Mouse (Mus musculus) ES-E14 (cell line): ENCODE measurements around the gene Chchd10. TPM values are rescaled to one million over a fixed set of nuclear protein-coding genes. Genes with fewer than 3 reads are reported as not detected.
A peak's percentile ranks its signal among the peaks of the same experiment; 100 is the strongest.

Source experiments
- DNase-seq: peaks from one replicate; pipeline ENCODE4 v3.0.0-alpha.2; 2013; ENCODE audit warnings: low read depth, low spot score
- H3K27ac ChIP-seq: 2 replicates; pipeline ENCODE4 v1.5.1; 2012; ENCODE audit warnings: low read depth, mild to moderate bottlenecking, low read length, moderate library complexity, mixed read lengths; ENCODE audit not compliant: poor library complexity, insufficient read depth, severe bottlenecking
- H3K36me3 ChIP-seq: 2 replicates; pipeline ENCODE4 v1.6.1; 2012; ENCODE audit warnings: mild to moderate bottlenecking, low read length, moderate library complexity, mixed read lengths; ENCODE audit not compliant: control insufficient read depth, poor library complexity, insufficient read depth, severe bottlenecking
- H3K4me1 ChIP-seq, 2 experiments: fragments of 150-350 bp in 1 of 2; sonication (generic) in 1 of 2; 2 replicates each; pipeline ENCODE4 v1.6.1; 2012; ENCODE audit warnings: low read length in 2 of 2, mild to moderate bottlenecking in 1 of 2, mixed read lengths in 1 of 2; ENCODE audit not compliant: control insufficient read depth in 2 of 2, insufficient read depth in 2 of 2, poor library complexity in 1 of 2
- H3K4me3 ChIP-seq, 2 experiments: fragments of 150-350 bp in 1 of 2; sonication (generic) in 1 of 2; 2 replicates each; pipeline ENCODE4 v1.5.1; 2012; ENCODE audit warnings: low read length in 2 of 2, low read depth in 1 of 2, mild to moderate bottlenecking in 1 of 2, mixed read lengths in 1 of 2; ENCODE audit not compliant: insufficient read depth in 1 of 2, poor library complexity in 1 of 2, severe bottlenecking in 1 of 2
- H3K9ac ChIP-seq: 2 replicates; pipeline ENCODE4 v1.6.1; 2012; ENCODE audit warnings: low read depth, mild to moderate bottlenecking, low read length, mixed read lengths; ENCODE audit not compliant: poor library complexity, insufficient read depth, severe bottlenecking
- H3K9me3 ChIP-seq: fragments of 150-350 bp; sonication (generic); 2 replicates; pipeline ENCODE4 v1.6.1; 2012; ENCODE audit warnings: low read depth, mild to moderate bottlenecking, low read length; ENCODE audit not compliant: control insufficient read depth, insufficient read depth
- CHD2 ChIP-seq: IDR thresholded peaks from 2 replicates; pipeline ENCODE4 v1.6.1; 2014; ENCODE audit warnings: mild to moderate bottlenecking, low read depth, low read length, inconsistent platforms
- HCFC1 ChIP-seq: IDR thresholded peaks from 2 replicates; pipeline ENCODE4 v1.6.1; 2012; ENCODE audit warnings: low read length, inconsistent platforms, borderline replicate concordance; ENCODE audit not compliant: insufficient read depth
- MAFK ChIP-seq: IDR thresholded peaks from 2 replicates; pipeline ENCODE4 v1.6.1; 2014; ENCODE audit warnings: mild to moderate bottlenecking, low read depth, low read length, inconsistent platforms; ENCODE audit not compliant: insufficient read depth
- ZC3H11A ChIP-seq: IDR thresholded peaks from 2 replicates; pipeline ENCODE4 v1.6.1; 2012; ENCODE audit warnings: low read depth, mild to moderate bottlenecking, inconsistent platforms, low read length, borderline replicate concordance
- ZNF384 ChIP-seq: IDR thresholded peaks from 2 replicates; pipeline ENCODE4 v1.6.1; 2012; ENCODE audit warnings: low read depth, low read length, inconsistent platforms
- in situ Hi-C, 2 experiments: fragments of 600-800 bp; cut with MboI; formaldehyde crosslinking; loops; one replicate each; pipeline ENCODE4 v1.15.1; 2025; ENCODE audit warnings: low sequenced_read_pairs in 2 of 2, inconsistent platforms in 1 of 2; ENCODE audit not compliant: unreplicated experiment in 2 of 2
- total RNA-seq: library from RNA; depleted of rRNA; stranded (reverse); fragments of 300-350 nt; gene quantifications from 2 replicates; pipeline ENCODE4 v1.2.3, GENCODE M21; 2012

Gene Chchd10
- total RNA-seq, 1 experiment: 435 TPM

DNA sequence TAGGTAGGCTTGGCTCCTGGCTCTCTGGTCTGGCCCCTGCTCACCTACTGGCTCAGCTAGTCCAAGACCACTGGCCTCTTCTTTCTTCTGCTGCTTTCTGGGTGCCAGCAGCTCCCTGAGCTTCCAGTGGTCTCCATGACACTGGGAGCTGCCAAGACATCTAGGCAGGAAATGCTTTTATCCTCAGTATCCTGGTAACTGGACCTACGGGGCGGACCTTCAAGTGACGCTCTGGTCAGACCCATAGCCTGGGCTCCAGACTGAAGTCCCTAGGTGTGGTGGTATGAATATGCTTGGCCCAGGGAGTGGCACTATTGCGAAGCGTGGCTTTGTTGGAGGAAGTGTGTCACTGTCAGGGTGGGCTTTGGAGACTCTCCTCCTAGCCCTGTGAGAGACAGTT is 7.6 kb downstream of the Chchd10 start, which contains the start of gene Gm867:
Gm867 (minus strand) TSS at position 153 of the 400 bp plus-strand sequence.
- in situ Hi-C loops: no loop called here
- peaks cover 21% of the 10 kb centered on the region for H3K36me3 ChIP-seq
- peak within 1 kb of the TSS; percentile 85 for H3K27ac ChIP-seq
- H3K4me1 ChIP-seq: peaks cover 3 to 31% of the 10 kb centered on the region in 2 experiments; a peak in 3 of 4 replicates
- peak within 1 kb of the TSS; percentile 68; the same call in 1 of the 2 replicates for H3K9ac ChIP-seq
- H3K9me3 ChIP-seq: no peaks in the 10 kb centered on the region
- H3K4me3 ChIP-seq: peak within 1 kb of the TSS; percentile 3 to 47
- DNase-seq: no peak
- TF ChIP-seq MAFK: no peak
- no peak for TF ChIP-seq CHD2
- no peak for TF ChIP-seq HCFC1
- TF ChIP-seq ZNF384: no peak
- TF ChIP-seq ZC3H11A: no peak

DNA sequence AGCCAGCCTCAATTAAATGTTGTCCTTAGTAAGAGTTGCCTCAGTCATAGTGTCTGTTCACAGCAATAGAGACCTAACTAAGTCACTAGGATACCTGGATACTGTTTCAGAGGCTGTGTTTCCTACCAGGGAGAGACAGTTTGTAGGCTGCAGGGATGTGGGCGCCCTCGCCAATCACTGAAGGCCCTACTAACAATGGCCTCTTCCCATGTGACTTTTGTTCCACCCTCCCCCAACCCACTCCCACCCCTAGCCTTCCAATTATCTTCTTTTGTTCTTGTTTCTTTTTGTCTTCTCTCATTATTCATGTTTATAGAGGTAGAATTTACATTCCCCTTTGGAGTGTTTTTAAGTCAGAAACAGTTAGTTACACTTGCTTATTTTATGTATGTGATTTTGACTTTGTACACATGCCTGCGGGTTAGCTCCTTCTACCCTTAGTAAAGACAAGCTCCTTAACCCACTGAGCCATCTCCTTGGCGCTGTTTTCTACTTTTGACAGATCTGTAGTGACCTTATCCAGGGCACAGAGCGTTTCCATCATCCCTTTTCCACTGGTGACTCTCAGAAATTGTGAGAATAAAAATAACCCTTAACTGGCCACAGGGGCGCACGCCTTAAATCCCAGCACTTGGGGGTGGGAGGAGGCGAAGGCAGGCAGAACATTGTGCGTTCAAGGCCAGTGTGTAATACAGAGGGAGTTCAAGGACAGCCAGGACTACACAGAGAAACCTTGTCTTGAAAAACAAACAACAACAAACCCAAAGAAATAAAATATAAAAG is 8.3 kb downstream of the Chchd10 start:
- Histone ChIP-seq H3K9me3 (no peaks in the 10 kb centered on the region), H3K4me1 (peaks cover 3 to 31% of the 10 kb centered on the region in 2 experiments; a peak in 3 of 4 replicates), H3K9ac (peak overlapping the region; percentile 68; the same call in 1 of the 2 replicates), H3K36me3 (peaks cover 21% of the 10 kb centered on the region), H3K27ac (peak overlapping the region; percentile 85), H3K4me3 (no peak overlapping the region)
- TF ChIP-seq ZNF384 (no peak), HCFC1 (no peak), ZC3H11A (no peak), MAFK (no peak), CHD2 (no peak)
- in situ Hi-C loops: no loop called here
- no peak for DNase-seq

DNA sequence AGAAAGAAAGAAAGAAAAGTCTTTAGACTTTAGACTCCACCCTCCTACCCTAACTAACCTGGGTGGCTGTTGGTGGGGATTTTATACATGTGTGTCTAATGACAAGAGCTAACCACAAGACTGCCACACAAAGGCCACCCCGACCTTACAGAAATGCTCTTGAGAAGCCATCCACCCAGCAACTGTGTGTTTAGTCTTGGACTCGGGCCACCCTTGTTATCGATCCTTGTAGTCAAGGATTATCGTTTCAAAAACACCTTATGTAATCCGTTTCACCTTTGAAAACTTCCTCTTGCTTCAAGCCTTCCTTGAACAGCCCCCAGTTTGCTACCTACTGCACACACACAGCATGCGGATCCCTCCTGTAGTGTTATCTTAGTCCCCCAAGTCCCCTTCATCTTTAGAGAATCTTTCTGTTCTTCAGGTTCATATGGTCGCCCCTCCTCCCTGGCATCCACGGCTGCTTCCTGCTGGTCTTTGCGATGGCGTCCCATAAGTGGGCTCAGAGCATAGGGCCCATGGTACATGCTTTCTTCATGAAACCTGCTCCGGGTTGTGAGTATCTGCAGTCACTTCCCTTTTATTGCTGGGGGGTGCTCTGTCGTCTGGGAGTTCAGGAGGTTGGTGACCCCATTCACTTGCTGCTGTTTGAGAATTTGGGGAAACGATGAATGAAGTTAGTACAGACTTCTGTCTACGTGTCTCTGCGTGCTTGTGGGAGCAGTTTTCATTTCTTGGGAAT is 10.0 kb downstream of the Chchd10 start, which contains the start of gene Vpreb3:
Vpreb3 (plus strand) TSS at position 322 of the 742 bp plus-strand sequence.
- no peaks in the 10 kb centered on the region for H3K9me3 ChIP-seq
- no peak within 1 kb of the TSS for H3K27ac ChIP-seq
- H3K4me3 ChIP-seq: no peak within 1 kb of the TSS
- no peak for DNase-seq
- TF ChIP-seq CHD2 (no peak), HCFC1 (no peak), MAFK (no peak), ZC3H11A (no peak), ZNF384 (no peak)
- H3K4me1 ChIP-seq: peaks cover 3 to 31% of the 10 kb centered on the region in 2 experiments; a peak in 3 of 4 replicates
- peaks cover 14% of the 10 kb centered on the region; the same call in 1 of the 2 replicates for H3K36me3 ChIP-seq
- in situ Hi-C loops: no loop called here
- H3K9ac ChIP-seq: no peak within 1 kb of the TSS

DNA sequence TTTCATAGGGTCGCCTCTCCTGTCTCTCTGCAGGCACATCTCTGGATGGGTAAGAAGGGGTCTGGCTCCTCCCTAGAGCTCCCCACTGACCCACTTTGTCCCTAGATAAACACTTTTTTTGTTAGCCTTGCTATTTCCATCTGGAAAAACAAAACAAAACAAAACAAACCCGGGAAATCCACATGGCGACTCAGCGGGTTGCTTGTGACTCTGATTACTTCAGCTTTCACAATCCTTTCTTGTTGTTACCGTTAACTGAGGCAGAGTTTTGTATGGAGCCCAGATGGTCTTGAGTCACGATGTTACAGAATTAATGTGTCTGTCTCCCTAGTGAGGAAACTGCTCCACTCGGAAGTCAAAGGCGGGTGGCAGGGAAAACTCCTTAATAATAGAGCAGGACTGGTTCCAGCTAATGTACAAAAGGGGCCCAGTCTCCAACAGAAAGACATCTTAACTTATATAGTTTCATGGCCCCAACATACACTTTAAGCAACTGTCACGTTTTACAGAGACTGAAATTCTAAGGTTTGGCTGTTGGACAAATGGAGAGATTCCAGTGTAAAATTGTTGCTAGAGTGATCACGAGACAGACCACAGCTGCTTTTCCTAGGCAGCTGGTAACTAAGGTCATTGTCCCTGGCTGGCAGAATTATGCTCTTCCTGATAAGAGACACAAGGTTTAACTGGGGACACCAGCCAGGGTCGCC is 11.3 kb downstream of the Chchd10 start:
- no peak for DNase-seq
- Histone ChIP-seq H3K9me3 (no peaks in the 10 kb centered on the region), H3K9ac (no peak overlapping the region), H3K4me1 (peaks cover 0 to 31% of the 10 kb centered on the region in 2 experiments; a peak in 2 of 4 replicates), H3K27ac (no peak overlapping the region), H3K36me3 (peaks cover 7% of the 10 kb centered on the region; the same call in 1 of the 2 replicates), H3K4me3 (no peak overlapping the region)
- TF ChIP-seq ZC3H11A: no peak
- TF ChIP-seq ZNF384: no peak
- TF ChIP-seq CHD2: no peak
- no peak for TF ChIP-seq HCFC1
- no peak for TF ChIP-seq MAFK
- in situ Hi-C loops: no loop called here
